Mouse (Mus musculus): Measurements from ENCODE around the gene Slc25a16. TPM values are rescaled to one million over a fixed set of nuclear protein-coding genes. Genes with fewer than 3 reads are reported as not detected.

Gene Slc25a16
- polyA plus RNA-seq (2017; shearing (Covaris generic)): 10.3 TPM

DNA sequence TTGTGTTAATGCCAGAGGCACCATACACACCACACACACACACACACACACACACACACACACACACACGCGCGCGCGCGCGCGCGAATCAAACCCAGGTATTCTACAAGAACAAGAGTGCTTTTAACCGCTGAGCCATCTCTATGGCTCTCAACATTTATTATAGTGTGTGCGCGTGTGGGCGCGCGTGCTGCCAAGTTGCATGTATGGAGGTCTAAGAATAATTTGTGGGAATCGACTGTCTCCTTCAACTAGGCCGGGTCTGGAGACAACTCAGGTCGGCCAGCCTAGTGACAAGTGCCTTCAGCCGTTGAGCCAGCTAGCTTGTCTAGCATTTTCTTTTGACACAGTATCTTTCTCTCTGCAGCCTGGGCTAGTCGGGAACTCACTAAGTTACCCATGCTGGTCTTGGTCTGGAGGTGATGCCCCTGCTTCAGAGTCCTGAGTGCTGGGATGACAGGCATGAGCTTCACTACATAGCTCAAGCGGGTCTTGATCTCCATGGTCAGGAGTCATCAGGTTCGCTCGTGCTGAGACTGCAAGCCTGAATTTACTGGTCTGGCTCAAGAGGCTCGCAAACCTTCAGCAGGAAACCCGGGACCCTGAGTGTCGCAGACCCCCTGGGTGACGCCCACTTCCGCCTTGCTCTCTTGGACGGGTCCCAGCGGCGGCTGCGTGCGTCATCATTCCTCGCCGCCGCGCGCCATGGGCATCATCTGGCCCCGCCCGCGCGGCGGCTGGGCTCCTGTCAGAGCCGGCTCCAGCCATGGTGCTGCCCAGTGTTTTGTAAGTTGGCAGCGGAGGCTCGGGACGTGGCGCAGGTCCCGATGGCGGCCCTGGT lies at the start of gene Slc25a16:
Gene Slc25a16, plus strand, starts transcription at position 709 of the 841 bp plus-strand sequence.

GRCm38 (mm10) chr10:62908896-62909295 lies 11.5 kb upstream of the Slc25a16 start, which contains the start of gene Tet1:
Tet1 (minus strand) TSS chr10:62908996.

GRCm38 (mm10) chr10:62946738-62947471 lies 26.5 kb downstream of the Slc25a16 start, which contains the start of gene Dna2:
Dna2 (plus strand) TSS chr10:62947026.

GRCm38 (mm10) chr10:62980039-62980954 lies 59.9 kb downstream of the Slc25a16 start, which contains the start of gene Rufy2:
Rufy2 (plus strand) TSS chr10:62980223.

Other genes starting within 250 kb of the Slc25a16 start
- 0.52 TPM for gene Stox1, start 194.5 kb upstream of the Slc25a16 start, polyA plus RNA-seq (2017; shearing (Covaris generic))
- 150 TPM for gene Ccar1, start 128.3 kb upstream of the Slc25a16 start, polyA plus RNA-seq (2017; shearing (Covaris generic))
- 12.8 TPM for gene Tet1, start 11.6 kb upstream of the Slc25a16 start, polyA plus RNA-seq (2017; shearing (Covaris generic))
- 0.52 TPM for gene Dna2, start 26.4 kb downstream of the Slc25a16 start, polyA plus RNA-seq (2017; shearing (Covaris generic))
- 41.7 TPM for gene Rufy2, start 59.6 kb downstream of the Slc25a16 start, polyA plus RNA-seq (2017; shearing (Covaris generic))
- 75.9 TPM for gene Hnrnph3, start 103.6 kb downstream of the Slc25a16 start, polyA plus RNA-seq (2017; shearing (Covaris generic))
- 2.0 TPM for gene Pbld2, start 103.7 kb downstream of the Slc25a16 start, polyA plus RNA-seq (2017; shearing (Covaris generic))
- gene Pbld1, start 139.5 kb downstream of the Slc25a16 start, polyA plus RNA-seq (2017; shearing (Covaris generic)): not detected
- not detected for gene Atoh7, start 179.0 kb downstream of the Slc25a16 start, polyA plus RNA-seq (2017; shearing (Covaris generic))